Mouse (Mus musculus) heart, postnatal 0 days (tissue): ENCODE measurements around the gene Aqp6. TPM values are rescaled to one million over a fixed set of nuclear protein-coding genes. Genes with fewer than 3 reads are reported as not detected.

ENCODE experiments used
- ATAC-seq: fragments of 200-750 bp; cut with Nextera tagmentation; 2 replicates; pipeline ENCODE4 v1.8.0; 2017; ENCODE audit warnings: low read depth, moderate number of reproducible peaks, moderate library complexity; ENCODE audit not compliant: insufficient read depth
- DNase-seq: peaks from one replicate; pipeline ENCODE4 v3.0.0-alpha.2; 2016; ENCODE audit warnings: low spot score
- H3K27ac ChIP-seq: fragments of 300-500 bp; sonication (generic); 2 replicates; pipeline ENCODE4 v1.5.1; 2014; ENCODE audit warnings: low read depth, mild to moderate bottlenecking
- H3K27me3 ChIP-seq: fragments of 300-500 bp; sonication (generic); 2 replicates; pipeline ENCODE4 v1.6.1; 2014; ENCODE audit warnings: low read length, mixed read lengths; ENCODE audit not compliant: control insufficient read depth, insufficient read depth
- H3K36me3 ChIP-seq: fragments of 300-500 bp; sonication (generic); replicated peaks from 2 replicates; pipeline ENCODE4 v1.6.1; 2014; ENCODE audit warnings: low read length, mixed read lengths; ENCODE audit not compliant: control insufficient read depth, insufficient read depth
- H3K4me1 ChIP-seq: fragments of 300-500 bp; sonication (generic); 2 replicates; pipeline ENCODE4 v1.6.1; 2014; ENCODE audit warnings: antibody characterized with exemption; ENCODE audit not compliant: control insufficient read depth, insufficient read depth
- H3K4me2 ChIP-seq: fragments of 300-500 bp; sonication (generic); 2 replicates; pipeline ENCODE4 v1.6.1; 2014; ENCODE audit warnings: low read depth, mild to moderate bottlenecking, low read length, moderate library complexity
- H3K4me3 ChIP-seq: fragments of 300-500 bp; sonication (generic); 2 replicates; pipeline ENCODE4 v1.5.1; 2014; ENCODE audit warnings: low read depth, low read length
- H3K9ac ChIP-seq: fragments of 300-500 bp; sonication (generic); replicated peaks from 2 replicates; pipeline ENCODE4 v1.6.1; 2014; ENCODE audit warnings: low read depth, low read length, mixed read lengths
- H3K9me3 ChIP-seq: fragments of 300-500 bp; sonication (generic); replicated peaks from 2 replicates; pipeline ENCODE4 v1.6.1; 2016; ENCODE audit warnings: low read length; ENCODE audit not compliant: control insufficient read depth
- CTCF ChIP-seq: IDR thresholded peaks from 2 replicates; pipeline ENCODE4 v1.5.1; 2016; ENCODE audit warnings: antibody characterized with exemption, control low read depth, low read depth
- EP300 ChIP-seq: IDR thresholded peaks from 2 replicates; pipeline ENCODE4 v1.6.1; 2016; ENCODE audit warnings: antibody characterized with exemption, low read depth
- WGBS: fragments of 180-500 bp; shearing (Covaris S2); extraction: QIAGEN DNeasy Blood & Tissue Kit; methylation state at CpG from one replicate; pipeline ENCODE4 v1.1.7; 2014; 5-methylcytosine and 5-hydroxymethylcytosine counted together
- polyA plus RNA-seq: library from polyadenylated mRNA; unstranded; fragments of >200 nt; fragmentation: Nextera tagmentation; extraction: Ambion mirVana; gene quantifications from 2 replicates; pipeline ENCODE4 v1.2.1, GENCODE M21; 2015
- total RNA-seq: library from RNA; depleted of rRNA; stranded (reverse); fragments of >200 nt; gene quantifications from 2 replicates; pipeline ENCODE4 v1.2.3, GENCODE M21; 2014; ENCODE audit warnings: low replicate concordance

Gene Aqp6
- total and polyA plus RNA-seq, 2 experiments from 2014 or later = not detected

DNA sequence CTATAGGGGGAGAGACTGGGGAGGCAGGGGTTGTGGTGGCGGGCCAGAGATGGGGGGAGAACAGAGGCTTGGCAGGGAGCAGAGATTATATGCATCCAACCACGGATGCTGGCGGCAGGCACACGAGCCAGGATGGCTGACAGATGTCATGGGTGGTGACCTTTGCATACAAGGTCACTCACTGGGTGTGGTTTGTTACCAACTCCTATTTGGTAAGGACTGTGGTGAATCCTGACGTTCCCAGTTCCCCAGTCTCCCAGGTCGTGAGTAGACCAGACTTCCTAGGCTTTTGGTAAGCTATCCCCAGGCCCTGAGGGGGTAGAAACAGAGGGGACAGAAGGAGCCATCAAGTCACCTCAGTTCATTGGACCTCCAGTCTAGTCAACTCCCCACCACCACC lies 32.5 kb upstream of the Aqp6 start:
- Histone ChIP-seq H3K4me1 (no peaks in the 10 kb centered on the region), H3K9me3 (no peaks in the 10 kb centered on the region), H3K36me3 (no peaks in the 10 kb centered on the region), H3K27ac (no peak overlapping the region), H3K4me2 (no peak overlapping the region), H3K27me3 (peaks cover 9% of the 10 kb centered on the region; the same call in 1 of the 2 replicates), H3K4me3 (no peak overlapping the region), H3K9ac (no peak overlapping the region)
- ATAC-seq = no peak
- DNase-seq = no peak
- 62% methylated on average over 6 of the region's 6 CpGs for WGBS
- TF ChIP-seq EP300 (no peak), CTCF (no peak)

DNA sequence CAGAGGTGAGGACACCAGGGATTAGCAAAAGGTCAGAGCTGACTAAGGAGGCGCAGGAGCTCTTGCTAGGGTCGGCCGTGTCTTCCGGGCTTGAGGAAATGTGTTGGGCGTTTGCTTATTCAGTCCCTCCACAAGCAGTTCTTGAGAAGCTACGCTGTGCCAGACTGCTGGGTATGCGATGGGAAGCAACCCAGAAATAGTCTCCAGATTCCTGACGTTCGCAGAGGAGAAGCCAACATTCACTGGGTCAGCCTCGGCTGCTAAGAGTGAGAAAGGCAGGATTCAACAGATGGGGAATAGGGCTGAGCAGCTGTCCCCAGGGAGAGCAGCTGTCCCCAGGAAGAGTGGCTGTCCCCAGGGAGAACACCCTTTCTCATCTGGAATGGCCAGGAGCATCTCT lies 32.1 kb upstream of the Aqp6 start:
- H3K9me3 ChIP-seq = no peaks in the 10 kb centered on the region
- H3K4me3 ChIP-seq = no peak overlapping the region
- DNase-seq (no peak), ATAC-seq (no peak)
- no peak overlapping the region for H3K9ac ChIP-seq
- peaks cover 9% of the 10 kb centered on the region; the same call in 1 of the 2 replicates for H3K27me3 ChIP-seq
- no peak overlapping the region for H3K27ac ChIP-seq
- no peaks in the 10 kb centered on the region for H3K36me3 ChIP-seq
- H3K4me1 ChIP-seq = no peaks in the 10 kb centered on the region
- WGBS = 56% methylated on average over 10 of the region's 10 CpGs
- no peak overlapping the region for H3K4me2 ChIP-seq
- TF ChIP-seq CTCF (no peak), EP300 (no peak)

DNA sequence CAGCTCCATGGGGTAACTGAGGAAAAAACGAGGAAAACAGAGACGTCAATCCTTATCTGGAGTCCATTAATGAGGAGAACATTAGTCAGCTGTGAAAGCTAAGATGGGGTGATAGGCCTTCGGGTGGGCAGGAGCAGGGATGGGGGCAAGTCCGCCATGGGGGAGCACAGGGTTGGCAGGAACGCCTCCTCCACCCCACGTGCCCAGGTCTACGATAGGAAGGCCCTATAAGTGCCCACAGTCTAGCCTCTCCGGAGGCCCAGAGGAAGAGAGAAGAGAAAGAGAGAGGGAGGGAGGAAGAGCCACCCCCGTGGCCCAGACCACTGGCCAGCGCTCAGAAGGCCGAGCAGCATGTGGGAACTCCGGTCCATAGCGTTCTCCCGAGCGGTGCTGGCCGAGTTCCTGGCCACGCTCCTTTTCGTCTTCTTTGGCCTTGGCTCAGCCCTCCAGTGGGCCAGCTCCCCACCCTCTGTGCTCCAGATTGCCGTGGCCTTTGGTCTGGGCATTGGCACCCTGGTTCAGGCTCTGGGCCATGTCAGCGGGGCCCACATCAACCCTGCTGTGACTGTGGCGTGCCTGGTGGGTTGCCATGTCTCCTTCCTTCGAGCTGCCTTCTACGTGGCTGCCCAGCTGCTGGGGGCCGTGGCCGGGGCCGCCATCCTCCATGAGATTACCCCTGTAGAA lies 22.3 kb upstream of the Aqp6 start, which contains the start of gene Aqp2:
Gene Aqp2, plus strand, starts transcription at position 254 of the 684 bp plus-strand sequence.
- Histone ChIP-seq H3K9ac (no peak within 1 kb of the TSS), H3K9me3 (no peaks in the 10 kb centered on the region), H3K27ac (no peak within 1 kb of the TSS), H3K4me3 (no peak within 1 kb of the TSS), H3K4me2 (no peak within 1 kb of the TSS), H3K27me3 (peaks cover 78% of the 10 kb centered on the region), H3K4me1 (0 out of 2 replicates have a peak, but pooled peaks cover under 1% of the 10 kb centered on the region), H3K36me3 (no peaks in the 10 kb centered on the region)
- TF ChIP-seq CTCF = no peak
- TF ChIP-seq EP300 = no peak
- 74% methylated on average over 26 of the region's 26 CpGs for WGBS
- no peak for DNase-seq
- no peak for ATAC-seq

DNA sequence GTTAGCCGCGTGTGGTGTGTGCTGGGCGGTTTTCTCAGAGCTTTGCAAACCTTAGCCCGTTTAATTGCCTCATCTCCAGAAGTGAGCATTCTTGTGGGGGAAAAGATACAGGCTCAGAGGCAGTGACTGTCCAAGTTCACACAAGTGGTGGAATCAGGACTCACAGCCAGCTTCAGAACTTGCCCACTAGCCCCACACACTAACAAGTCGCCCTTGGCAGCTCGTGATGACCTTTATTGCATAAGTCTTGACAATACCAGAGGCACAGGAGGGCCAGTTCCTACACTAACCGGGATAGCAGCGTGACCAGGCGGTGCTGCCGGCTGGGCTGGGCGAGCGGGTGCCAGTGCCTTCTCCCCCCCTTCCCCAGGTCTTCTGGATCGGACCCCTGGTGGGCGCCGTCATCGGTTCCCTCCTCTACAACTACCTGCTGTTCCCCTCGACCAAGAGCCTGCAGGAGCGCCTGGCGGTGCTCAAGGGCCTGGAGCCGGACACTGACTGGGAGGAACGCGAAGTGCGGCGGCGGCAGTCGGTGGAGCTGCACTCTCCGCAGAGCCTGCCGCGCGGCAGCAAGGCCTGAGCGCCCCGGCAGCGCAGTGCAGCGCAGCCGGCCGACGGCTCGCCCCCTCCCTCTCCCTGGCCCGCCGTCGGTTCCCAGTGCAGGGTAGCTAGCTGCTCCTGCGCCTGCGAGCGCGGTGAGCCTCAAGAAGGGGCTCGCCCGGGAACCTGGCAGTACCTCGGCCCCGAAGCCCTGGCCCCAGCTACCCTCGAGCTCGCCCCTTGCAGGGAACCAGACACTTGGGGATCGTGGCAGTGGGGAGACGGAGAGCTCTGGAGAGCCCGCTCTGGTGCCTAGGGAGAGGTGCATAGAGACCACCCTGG lies 17.5 kb upstream of the Aqp6 start:
- Histone ChIP-seq H3K27ac (no peak overlapping the region), H3K36me3 (no peaks in the 10 kb centered on the region), H3K9me3 (no peaks in the 10 kb centered on the region), H3K4me1 (peaks cover 13% of the 10 kb centered on the region; the same call in 1 of the 2 replicates), H3K27me3 (peaks cover 93% of the 10 kb centered on the region), H3K4me3 (peak overlapping the region; percentile 39), H3K9ac (no peak overlapping the region), H3K4me2 (peak overlapping the region; percentile 50)
- DNase-seq (peak; percentile 23), ATAC-seq (peak; percentile 55)
- TF ChIP-seq EP300 (no peak), CTCF (no peak)
- WGBS = 2% methylated on average over 53 of the region's 54 CpGs

DNA sequence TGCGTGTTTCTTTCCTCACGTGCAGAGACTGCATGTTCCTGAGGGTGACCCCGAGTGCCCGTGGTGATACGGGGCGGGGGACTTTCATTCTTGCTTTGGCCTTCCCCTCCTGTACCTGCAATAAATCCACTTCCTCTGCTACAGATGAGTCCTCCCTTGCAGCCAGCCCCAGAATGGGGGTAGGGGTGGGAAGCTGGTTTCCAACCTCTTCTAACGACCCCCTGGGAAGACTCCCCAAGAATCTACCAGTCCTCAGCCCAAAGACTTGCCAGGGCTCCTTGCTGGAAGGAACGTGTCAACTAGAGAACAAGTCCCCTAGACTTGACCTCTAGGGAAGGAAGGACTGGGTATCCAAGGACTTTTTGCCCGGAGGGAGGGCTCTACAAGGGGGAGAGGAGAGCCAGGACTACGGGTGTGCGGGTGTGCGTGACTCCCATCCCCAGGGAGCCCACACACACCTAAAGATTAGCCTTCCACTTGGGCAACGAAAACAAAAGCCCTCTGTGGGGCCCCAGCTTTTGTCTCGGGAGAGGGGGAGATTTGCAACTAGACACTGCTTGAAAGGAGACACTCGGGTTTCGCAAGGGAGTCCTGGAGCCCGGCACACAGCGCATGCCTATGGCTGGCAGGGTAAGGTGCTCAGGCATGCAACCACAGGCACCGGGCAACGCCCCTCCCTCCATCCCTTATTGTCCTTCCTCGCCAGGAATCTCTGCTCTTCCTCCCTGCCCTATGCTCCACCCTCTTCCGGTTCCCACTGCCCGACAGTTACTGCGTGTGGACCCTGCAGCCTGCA lies 16.6 kb upstream of the Aqp6 start:
- Histone ChIP-seq H3K4me1 (peaks cover 13% of the 10 kb centered on the region; the same call in 1 of the 2 replicates), H3K4me3 (peak overlapping the region; percentile 39), H3K4me2 (peak overlapping the region; percentile 50), H3K27me3 (peaks cover 93% of the 10 kb centered on the region), H3K9me3 (no peaks in the 10 kb centered on the region), H3K9ac (no peak overlapping the region), H3K27ac (no peak overlapping the region), H3K36me3 (no peaks in the 10 kb centered on the region)
- TF ChIP-seq EP300 = no peak
- TF ChIP-seq CTCF = no peak
- DNase-seq (no peak), ATAC-seq (no peak; the same call in 1 of the 2 replicates)
- 2% methylated on average over 24 of the region's 24 CpGs for WGBS
